Mouse (Mus musculus) testis, adult 2 months (tissue): ENCODE results near the gene Fam120a. TPM values are rescaled to one million over a fixed set of nuclear protein-coding genes. Genes with fewer than 3 reads are reported as not detected.

ENCODE experiments used
- H3K27ac ChIP-seq: fragments of 200-500 bp; 2 replicates; pipeline ENCODE4 v1.5.1; 2012; ENCODE audit warnings: low read depth, low read length; ENCODE audit not compliant: control insufficient read depth, insufficient read depth
- H3K27me3 ChIP-seq: fragments of 200-500 bp; 2 replicates; pipeline ENCODE4 v1.6.1; 2012; ENCODE audit warnings: mild to moderate bottlenecking, low read length, moderate library complexity; ENCODE audit not compliant: control insufficient read depth, insufficient read depth
- H3K36me3 ChIP-seq: fragments of 200-500 bp; 2 replicates; pipeline ENCODE4 v1.6.1; 2012; ENCODE audit warnings: mild to moderate bottlenecking, low read length; ENCODE audit not compliant: control insufficient read depth, insufficient read depth
- H3K4me1 ChIP-seq: fragments of 200-500 bp; 2 replicates; pipeline ENCODE4 v1.6.1; 2012; ENCODE audit warnings: low read length; ENCODE audit not compliant: control insufficient read depth, insufficient read depth
- H3K4me3 ChIP-seq: fragments of 200-500 bp; 2 replicates; pipeline ENCODE4 v1.5.1; 2012; ENCODE audit warnings: low read depth, mild to moderate bottlenecking, low read length, moderate library complexity, mixed read lengths; ENCODE audit not compliant: control insufficient read depth
- CTCF ChIP-seq: fragments of 200-500 bp; IDR thresholded peaks from 2 replicates; pipeline ENCODE4 v1.5.1; 2012; ENCODE audit warnings: low read depth, mild to moderate bottlenecking, inconsistent platforms, low read length, moderate library complexity; ENCODE audit not compliant: control insufficient read depth, insufficient read depth, insufficient replicate concordance
- POLR2A ChIP-seq: fragments of 200-500 bp; IDR thresholded peaks from 2 replicates; pipeline ENCODE4 v1.6.1; 2012; ENCODE audit warnings: low read depth, mild to moderate bottlenecking, inconsistent platforms, low read length, moderate library complexity; ENCODE audit not compliant: control insufficient read depth
- polyA plus RNA-seq: library from polyadenylated mRNA; depleted of rRNA; stranded (reverse); fragments of >200 nt; gene quantifications from 2 replicates; pipeline ENCODE4 v1.2.3, GENCODE M21; 2012

Fam120a gene
- polyA plus RNA-seq, 1 experiment, result 10.8 TPM

- Histone ChIP-seq H3K4me3 (no peak overlapping the region), H3K36me3 (no peaks in the 10 kb centered on the region), H3K27ac (no peak overlapping the region), H3K4me1 (peaks cover 11% of the 10 kb centered on the region), H3K27me3 (no peaks in the 10 kb centered on the region)
- no peak for TF ChIP-seq CTCF
These were observed 2.0 kb downstream of the Fam120a start for GRCm38 (mm10) chr13:48965559-48966525.

- Histone ChIP-seq H3K4me1 (peaks cover 11% of the 10 kb centered on the region), H3K27ac (no peak overlapping the region), H3K36me3 (no peaks in the 10 kb centered on the region), H3K27me3 (no peaks in the 10 kb centered on the region), H3K4me3 (no peak overlapping the region)
- TF ChIP-seq POLR2A, result no peak
- TF ChIP-seq CTCF, result no peak
These were observed 3.0 kb downstream of the Fam120a start for GRCm38 (mm10) chr13:48964850-48965249.

GRCm38 (mm10) chr13:48963111-48963510, 4.7 kb downstream of the Fam120a start:
- Histone ChIP-seq H3K4me1 (peaks cover 11% of the 10 kb centered on the region), H3K27ac (no peak overlapping the region), H3K27me3 (no peaks in the 10 kb centered on the region), H3K36me3 (no peaks in the 10 kb centered on the region), H3K4me3 (no peak overlapping the region)
- TF ChIP-seq CTCF (no peak), POLR2A (no peak)

- no peaks in the 10 kb centered on the region for H3K36me3 ChIP-seq
- H3K27me3 ChIP-seq, result no peaks in the 10 kb centered on the region
- H3K27ac ChIP-seq, result no peak overlapping the region
- H3K4me3 ChIP-seq, result no peak overlapping the region
- peaks cover 11% of the 10 kb centered on the region for H3K4me1 ChIP-seq
- TF ChIP-seq POLR2A, result no peak
These were observed 5.3 kb downstream of the Fam120a start for GRCm38 (mm10) chr13:48962519-48962918.

DNA sequence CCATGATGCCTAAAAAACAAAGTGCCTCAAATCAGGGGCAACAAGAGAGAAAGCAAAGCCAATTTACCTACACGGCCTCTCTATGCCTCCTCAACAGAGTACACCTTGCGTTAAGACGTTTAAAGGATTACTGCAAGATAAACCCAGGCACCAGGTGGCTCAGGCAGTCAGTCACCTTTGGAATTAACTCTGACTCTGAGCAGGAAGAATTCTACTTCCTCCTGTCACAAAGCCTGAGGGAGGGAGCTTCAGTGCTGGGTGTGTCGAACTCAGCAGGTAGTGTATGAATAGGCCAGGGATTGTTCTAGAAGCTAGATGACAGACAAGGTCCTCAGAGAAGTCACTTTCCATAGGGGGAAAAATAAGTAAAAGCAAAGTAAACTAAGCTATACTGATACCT, 9.2 kb downstream of the Fam120a start:
- no peak overlapping the region for H3K4me3 ChIP-seq
- H3K4me1 ChIP-seq, result no peaks in the 10 kb centered on the region
- no peaks in the 10 kb centered on the region for H3K27me3 ChIP-seq
- TF ChIP-seq CTCF (no peak), POLR2A (no peak)
- H3K27ac ChIP-seq, result no peak overlapping the region
- H3K36me3 ChIP-seq, result no peaks in the 10 kb centered on the region

- Histone ChIP-seq H3K36me3 (no peaks in the 10 kb centered on the region), H3K4me1 (peaks cover 2% of the 10 kb centered on the region; the same call in 1 of the 2 replicates), H3K4me3 (no peak overlapping the region), H3K27me3 (no peaks in the 10 kb centered on the region), H3K27ac (no peak overlapping the region)
- TF ChIP-seq CTCF (no peak), POLR2A (no peak)
These were observed 13.0 kb downstream of the Fam120a start for GRCm38 (mm10) chr13:48954825-48955224.

GRCm38 (mm10) chr13:48950600-48951241, 17.1 kb downstream of the Fam120a start:
- Histone ChIP-seq H3K4me1 (peaks cover 2% of the 10 kb centered on the region; the same call in 1 of the 2 replicates), H3K36me3 (no peaks in the 10 kb centered on the region; the same call in 1 of the 2 replicates), H3K27ac (no peak overlapping the region), H3K27me3 (no peaks in the 10 kb centered on the region), H3K4me3 (no peak overlapping the region)
- TF ChIP-seq POLR2A (no peak), CTCF (no peak)
